Mouse (Mus musculus) adrenal gland, postnatal 10 days (tissue): ENCODE data around the gene Ccdc183. TPM values are rescaled to one million over a fixed set of nuclear protein-coding genes. Genes with fewer than 3 reads are reported as not detected.

Source experiments
- DNase-seq: peaks from one replicate; pipeline ENCODE4 v3.0.0; 2021; ENCODE audit warnings: mixed read lengths
- long read RNA-seq, 2 experiments: library from polyadenylated mRNA; stranded (forward); transcript quantifications; one replicate each; pipeline ENCODE4 v2.0.0; 2021
- total RNA-seq, 2 experiments: library from RNA; stranded (reverse); gene quantifications; 2 replicates each; pipeline ENCODE4 v1.2.3; 2021

Gene Ccdc183
- not detected for total RNA-seq
- long read RNA-seq, experiment 1: 0 reads
- long read RNA-seq, experiment 2: 0 reads

GRCm38 (mm10) chr2:25617578-25617977 lies at the start of gene Ccdc183:
Gene Ccdc183, minus strand, starts transcription at chr2:25617678.
- no peak for DNase-seq

- DNase-seq: no peak
These were observed 49.0 kb upstream of the Ccdc183 start for GRCm38 (mm10) chr2:25666516-25666915.

GRCm38 (mm10) chr2:25664125-25664524 lies 46.6 kb upstream of the Ccdc183 start:
- DNase-seq: no peak

GRCm38 (mm10) chr2:25663511-25663910 lies 46.0 kb upstream of the Ccdc183 start:
- peak; percentile 88 for DNase-seq

GRCm38 (mm10) chr2:25661245-25661970 lies 43.9 kb upstream of the Ccdc183 start:
- peak; percentile 25 for DNase-seq

- DNase-seq: no peak
These were observed 42.8 kb upstream of the Ccdc183 start for GRCm38 (mm10) chr2:25660279-25660678.

- no peak for DNase-seq
These were observed 40.2 kb upstream of the Ccdc183 start, which contains the start of gene Lcn5 for GRCm38 (mm10) chr2:25657652-25658051. Gene Lcn5, plus strand, starts transcription at chr2:25657952.

- peak; percentile 52 for DNase-seq
These were observed 39.8 kb upstream of the Ccdc183 start for GRCm38 (mm10) chr2:25657246-25657645.

- DNase-seq: no peak
These were observed 39.2 kb upstream of the Ccdc183 start for GRCm38 (mm10) chr2:25656691-25657090.

- DNase-seq: no peak
These were observed 37.0 kb upstream of the Ccdc183 start for GRCm38 (mm10) chr2:25654502-25654901.

GRCm38 (mm10) chr2:25652902-25653301 lies 35.4 kb upstream of the Ccdc183 start, which contains the start of gene Lcn8:
Gene Lcn8, plus strand, starts transcription at chr2:25653120.
- DNase-seq: no peak

- DNase-seq: peak; percentile 77
These were observed 22.4 kb upstream of the Ccdc183 start for GRCm38 (mm10) chr2:25639890-25640289.

GRCm38 (mm10) chr2:25634046-25634445 lies 16.6 kb upstream of the Ccdc183 start:
- DNase-seq: peak; percentile 45

- DNase-seq: peak; percentile 56
These were observed 16.1 kb upstream of the Ccdc183 start for GRCm38 (mm10) chr2:25633616-25634015.

GRCm38 (mm10) chr2:25628738-25629137 lies 11.3 kb upstream of the Ccdc183 start:
- peak; percentile 37 for DNase-seq

GRCm38 (mm10) chr2:25627811-25628210 lies 10.3 kb upstream of the Ccdc183 start, which contains the start of gene Fcna:
Gene Fcna, minus strand, starts transcription at chr2:25628030.
- DNase-seq: no peak

- no peak for DNase-seq
These were observed 8.5 kb upstream of the Ccdc183 start for GRCm38 (mm10) chr2:25625986-25626385.

GRCm38 (mm10) chr2:25621229-25622200 lies 4.0 kb upstream of the Ccdc183 start, which contains the start of gene Tmem141:
Gene Tmem141, minus strand, starts transcription at chr2:25622005.
- DNase-seq: peak; percentile 96

GRCm38 (mm10) chr2:25620852-25621228 lies 3.4 kb upstream of the Ccdc183 start:
- DNase-seq: no peak

GRCm38 (mm10) chr2:25620386-25620785 lies 2.9 kb upstream of the Ccdc183 start:
- no peak for DNase-seq

GRCm38 (mm10) chr2:25616398-25616797 lies 1.1 kb downstream of the Ccdc183 start:
- no peak for DNase-seq

- DNase-seq: no peak
These were observed 8.8 kb downstream of the Ccdc183 start for GRCm38 (mm10) chr2:25608671-25609070.
